Mouse (Mus musculus) retina, embryonic 14.5 days (tissue): ENCODE measurements around the gene Rpl27a.
A peak's percentile ranks its signal among the peaks of the same experiment; 100 is the strongest.

ENCODE experiments used
- DNase-seq: peaks from one replicate; pipeline ENCODE4 v3.0.0-alpha.2; 2015; ENCODE audit warnings: low spot score

Gene Rpl27a

GRCm38 (mm10) chr7:109518838-109519696, at the start of gene Rpl27a:
TSS of gene Rpl27a (plus strand) at chr7:109519147.
- peak; percentile 99 for DNase-seq

GRCm38 (mm10) chr7:109470700-109471099, 48.2 kb upstream of the Rpl27a start:
- no peak for DNase-seq

GRCm38 (mm10) chr7:109477926-109478325, 41.0 kb upstream of the Rpl27a start:
- DNase-seq: no peak

- DNase-seq: peak; percentile 77
Measured at GRCm38 (mm10) chr7:109480765-109481197, 38.2 kb upstream of the Rpl27a start.

- DNase-seq: no peak
Measured at GRCm38 (mm10) chr7:109484221-109484620, 34.7 kb upstream of the Rpl27a start.

GRCm38 (mm10) chr7:109492616-109493318, 26.2 kb upstream of the Rpl27a start:
- DNase-seq: no peak

- DNase-seq: peak; percentile 44
Measured at GRCm38 (mm10) chr7:109493319-109494316, 25.3 kb upstream of the Rpl27a start.

GRCm38 (mm10) chr7:109497507-109497906, 21.4 kb upstream of the Rpl27a start:
- no peak for DNase-seq

- DNase-seq: peak; percentile 43
Measured at GRCm38 (mm10) chr7:109507119-109507518, 11.8 kb upstream of the Rpl27a start.

- DNase-seq: no peak
Measured at GRCm38 (mm10) chr7:109507572-109507971, 11.4 kb upstream of the Rpl27a start.

GRCm38 (mm10) chr7:109508034-109508433, 10.9 kb upstream of the Rpl27a start, which contains the start of gene Trim66:
TSS of gene Trim66 (minus strand) at chr7:109508134.
- no peak for DNase-seq

- DNase-seq: no peak
Measured at GRCm38 (mm10) chr7:109510799-109511198, 8.1 kb upstream of the Rpl27a start.

GRCm38 (mm10) chr7:109511838-109512237, 7.1 kb upstream of the Rpl27a start:
- no peak for DNase-seq

GRCm38 (mm10) chr7:109516500-109516899, 2.4 kb upstream of the Rpl27a start:
- DNase-seq: no peak

- peak; percentile 18 for DNase-seq
Measured at GRCm38 (mm10) chr7:109518036-109518681, 788 bp upstream of the Rpl27a start.

- DNase-seq: no peak
Measured at GRCm38 (mm10) chr7:109519936-109520335, 989 bp downstream of the Rpl27a start.

GRCm38 (mm10) chr7:109522084-109522483, 3.1 kb downstream of the Rpl27a start:
- DNase-seq: no peak

GRCm38 (mm10) chr7:109523304-109523703, 4.4 kb downstream of the Rpl27a start:
- DNase-seq: no peak

GRCm38 (mm10) chr7:109523741-109524441, 4.9 kb downstream of the Rpl27a start:
- DNase-seq: no peak

- no peak for DNase-seq
Measured at GRCm38 (mm10) chr7:109524442-109524744, 5.4 kb downstream of the Rpl27a start.

- no peak for DNase-seq
Measured at GRCm38 (mm10) chr7:109524763-109525162, 5.8 kb downstream of the Rpl27a start.
